Mouse (Mus musculus) cerebellum, postnatal 25 days (tissue): ENCODE measurements around the gene Cysrt1.
A peak's percentile ranks its signal among the peaks of the same experiment; 100 is the strongest.

ENCODE experiments used
- DNase-seq, 2 experiments: peaks; one replicate each; pipeline ENCODE4 v3.0.0; 2021; ENCODE audit warnings: mixed read lengths in 2 of 2

Gene Cysrt1

DNA sequence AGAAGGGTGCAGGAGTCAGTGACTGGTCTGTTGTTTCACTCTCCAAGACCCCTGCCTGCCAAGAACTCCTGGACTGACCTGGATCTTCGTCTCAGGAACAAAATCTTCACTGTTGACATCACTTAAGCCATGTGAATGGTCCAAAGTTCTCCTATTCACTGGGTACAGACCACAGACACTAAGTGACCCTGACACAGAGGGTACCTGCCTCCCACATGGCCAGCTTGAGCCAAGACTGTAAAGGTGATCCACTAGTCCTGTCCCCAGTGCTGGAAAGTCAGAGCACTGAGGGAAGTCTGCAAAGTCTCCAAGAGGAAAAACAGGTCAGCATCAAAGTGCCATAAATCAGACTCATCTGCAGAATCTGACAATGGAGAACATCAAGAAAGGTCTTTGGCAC is 34.7 kb downstream of the Cysrt1 start:
- no peak for DNase-seq

DNA sequence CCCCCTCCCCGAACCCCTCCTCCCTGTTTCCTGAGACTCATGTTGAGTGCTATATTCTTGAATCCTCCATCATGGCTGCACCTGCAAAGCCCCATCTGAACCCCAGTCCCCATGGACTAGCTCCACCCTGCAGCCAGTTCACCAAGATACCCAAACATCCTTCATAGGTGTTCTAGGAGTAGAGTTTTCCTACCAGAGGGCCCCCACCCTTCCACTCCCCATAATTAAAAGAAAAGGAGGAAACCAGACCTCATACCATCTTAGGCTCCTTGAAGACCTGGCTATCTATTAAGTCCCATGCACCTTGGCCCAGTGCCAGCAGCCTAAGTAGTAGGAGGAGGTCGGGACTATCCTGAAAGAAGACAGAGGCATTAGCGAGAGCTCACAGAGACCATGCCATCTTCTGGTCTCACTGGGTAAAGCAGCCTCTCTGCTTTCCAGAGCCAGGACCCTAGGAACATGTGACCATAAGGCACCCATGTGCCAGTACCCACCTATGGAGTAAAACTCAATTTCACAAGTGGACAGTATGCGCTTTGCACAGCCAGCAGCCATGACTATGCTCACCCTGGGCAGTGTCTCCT is 38.5 kb downstream of the Cysrt1 start:
- no peak for DNase-seq

DNA sequence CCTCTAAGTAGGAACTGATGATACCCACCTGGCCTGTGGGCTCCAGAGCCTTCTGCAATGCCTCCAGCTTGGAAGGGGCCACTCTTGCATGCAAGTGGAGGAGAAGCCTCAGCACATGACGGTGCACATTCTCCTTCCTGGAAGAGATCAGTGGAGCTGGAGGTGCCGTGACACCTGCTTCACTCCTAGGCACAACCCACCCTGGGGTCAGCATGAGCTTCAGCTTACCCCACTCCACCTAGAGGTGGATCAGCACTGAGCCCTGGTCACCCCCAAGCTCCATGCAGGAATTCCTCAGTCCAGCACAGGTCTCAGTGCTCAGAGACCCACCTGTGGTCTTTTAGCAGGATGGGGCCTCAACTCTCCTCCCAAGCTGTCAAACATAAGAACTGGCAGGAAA is 41.6 kb downstream of the Cysrt1 start:
- DNase-seq: no peak

DNA sequence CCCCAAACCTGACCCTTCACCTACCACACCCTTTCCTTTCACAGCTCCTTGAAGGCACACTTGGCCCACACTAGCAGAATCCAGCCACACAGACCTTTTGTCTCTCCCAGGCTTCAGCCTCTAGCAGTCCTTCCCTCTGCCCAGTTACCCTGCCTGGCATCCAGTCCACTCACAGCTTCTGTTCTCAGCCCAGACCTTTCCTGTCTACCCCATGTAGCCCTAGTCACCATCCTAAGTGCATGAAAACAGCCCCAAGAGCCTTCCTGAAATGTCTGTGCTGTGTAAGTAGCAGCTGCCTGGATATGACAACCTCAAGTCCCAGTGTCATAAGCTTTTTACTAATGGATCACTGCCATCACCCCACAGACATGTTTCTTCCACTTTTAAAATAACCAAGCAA is 44.3 kb downstream of the Cysrt1 start:
- no peak for DNase-seq

DNA sequence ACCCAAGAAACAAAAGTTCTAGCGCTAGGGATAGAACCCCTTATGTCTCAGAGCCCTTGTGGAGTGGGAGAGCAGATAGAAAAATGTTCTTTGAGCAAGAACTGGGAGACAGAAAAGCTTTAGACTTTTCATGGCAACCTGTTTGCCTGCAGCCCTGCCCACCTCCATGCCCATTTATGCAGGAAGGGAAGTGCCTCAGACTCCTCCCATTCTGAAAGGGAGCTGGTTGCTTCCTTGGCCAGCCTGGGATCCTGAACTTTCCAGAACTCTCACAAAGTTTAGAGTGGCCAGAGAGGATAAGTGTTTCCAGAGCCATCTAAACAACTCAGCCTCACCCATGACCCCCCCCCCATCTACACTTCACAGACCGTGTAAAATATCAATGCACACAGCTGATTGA is 45.1 kb downstream of the Cysrt1 start:
- no peak for DNase-seq

DNA sequence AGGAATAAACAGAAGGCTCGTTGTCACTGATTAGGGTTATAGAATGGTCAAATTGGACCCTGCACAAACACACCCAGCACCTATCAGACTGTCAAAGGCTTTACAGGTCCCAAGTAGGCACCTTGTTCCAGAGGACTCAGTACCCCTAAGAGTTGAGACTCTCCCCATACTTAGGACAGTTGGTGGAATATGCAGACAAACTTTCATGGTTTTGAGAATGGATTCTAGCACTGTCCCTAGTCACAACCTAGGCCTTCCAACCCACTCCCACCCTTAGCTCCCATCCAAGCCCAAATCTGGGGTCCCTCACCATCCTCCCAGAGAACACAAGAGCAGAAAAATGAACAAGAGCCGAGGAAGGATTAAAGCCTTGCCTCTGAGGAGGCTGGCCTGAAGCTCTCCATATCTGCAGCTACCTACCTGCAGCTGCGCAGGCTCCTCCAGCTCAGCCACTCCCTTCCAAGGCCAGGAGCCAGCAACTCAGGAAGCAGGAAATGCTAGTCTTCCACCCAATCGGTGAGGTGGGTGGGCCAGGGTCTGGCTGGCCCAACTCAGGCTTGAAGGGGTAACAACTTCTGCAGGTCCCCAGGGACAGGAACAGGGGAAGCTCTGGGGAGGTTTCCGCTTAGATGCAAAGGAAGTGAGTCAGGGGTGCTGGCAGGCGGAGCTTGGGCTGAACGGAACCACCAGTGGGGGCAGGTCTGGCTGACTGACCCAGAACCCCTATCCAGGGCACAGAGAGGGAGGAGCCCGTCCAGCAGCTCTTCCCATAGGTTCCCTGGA is 45.9 kb downstream of the Cysrt1 start, which contains the start of gene Tor4a:
Gene Tor4a (minus strand): TSS at position 715 of the 783 bp plus-strand sequence.
- no peak for DNase-seq

DNA sequence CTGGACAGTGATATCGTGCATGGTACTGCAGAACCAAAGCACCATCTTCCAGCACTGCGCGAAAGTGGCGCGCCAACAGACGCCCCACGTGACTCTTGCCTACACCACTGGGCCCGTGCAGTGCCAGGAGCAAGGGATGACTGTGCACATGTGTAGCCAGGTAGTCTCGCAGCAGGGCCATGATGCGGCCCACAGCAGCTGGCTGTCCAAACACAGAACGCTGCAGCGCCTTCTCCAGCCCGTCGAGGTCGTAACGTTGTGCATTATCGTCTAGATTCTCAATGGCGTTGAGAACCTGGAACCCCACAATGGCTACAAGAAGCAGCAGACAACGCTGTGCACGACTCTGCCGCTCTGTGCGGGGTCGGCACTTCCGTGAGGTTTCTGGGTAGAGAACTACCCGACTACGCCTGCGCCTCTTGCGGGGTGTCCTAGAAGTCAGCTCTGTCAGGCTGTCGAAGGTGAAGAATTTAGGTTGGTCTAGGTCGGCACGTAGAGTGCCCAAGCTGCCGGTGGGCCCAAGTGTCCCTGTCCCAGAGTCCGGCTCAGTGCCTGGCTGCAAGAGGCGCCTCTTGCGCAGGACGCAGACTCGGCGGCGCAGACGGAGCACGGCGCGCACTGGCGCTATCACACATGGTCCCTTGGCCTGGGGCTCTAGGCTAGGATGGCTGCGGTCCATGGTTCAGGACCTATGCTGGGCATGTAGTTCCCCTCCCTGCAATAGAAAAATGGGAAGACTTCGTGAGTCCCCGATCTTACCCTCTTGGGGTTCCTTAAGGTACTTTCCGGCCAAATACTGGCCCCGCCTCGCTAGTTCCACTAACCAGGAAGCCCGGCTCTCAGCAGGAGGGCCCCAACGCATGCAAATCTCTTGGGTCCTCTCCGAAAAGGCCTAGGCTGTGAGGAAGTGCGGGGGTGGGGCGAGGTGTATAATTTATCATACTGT is 46.8 kb downstream of the Cysrt1 start:
- no peak for DNase-seq

DNA sequence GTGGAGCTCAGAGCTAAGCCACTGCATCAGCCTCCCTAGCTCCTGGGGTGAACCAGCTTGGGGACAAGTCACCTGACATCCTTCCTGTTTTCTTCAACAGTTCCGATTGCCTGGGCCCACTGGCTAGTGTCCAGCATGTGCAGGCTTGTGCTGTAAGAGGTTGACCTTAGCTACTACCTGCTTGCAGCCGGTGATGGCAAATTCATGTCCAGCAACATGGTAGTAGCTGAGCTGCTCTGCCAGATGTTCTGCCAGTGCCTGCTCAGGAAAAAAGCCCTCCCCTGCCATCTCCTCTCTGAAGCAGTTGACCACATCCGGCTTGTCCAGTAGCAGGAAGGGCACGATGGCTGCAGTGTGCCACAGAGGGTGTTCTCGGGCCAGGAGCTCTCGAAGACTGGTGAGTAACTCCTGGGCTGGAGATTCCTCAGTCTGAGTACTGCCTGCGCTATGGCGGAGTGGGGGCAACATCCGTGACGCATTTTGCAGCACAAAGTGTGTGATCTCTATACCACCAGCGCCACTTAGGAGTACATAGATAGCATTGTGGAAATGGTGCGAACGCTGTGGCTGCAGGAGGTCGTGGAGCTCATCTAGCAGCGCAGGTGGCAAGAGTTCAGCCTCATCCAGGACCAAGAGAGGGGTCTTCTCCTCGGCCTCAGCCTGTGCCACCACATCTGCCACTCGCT is 47.6 kb downstream of the Cysrt1 start:
- no peak for DNase-seq

DNA sequence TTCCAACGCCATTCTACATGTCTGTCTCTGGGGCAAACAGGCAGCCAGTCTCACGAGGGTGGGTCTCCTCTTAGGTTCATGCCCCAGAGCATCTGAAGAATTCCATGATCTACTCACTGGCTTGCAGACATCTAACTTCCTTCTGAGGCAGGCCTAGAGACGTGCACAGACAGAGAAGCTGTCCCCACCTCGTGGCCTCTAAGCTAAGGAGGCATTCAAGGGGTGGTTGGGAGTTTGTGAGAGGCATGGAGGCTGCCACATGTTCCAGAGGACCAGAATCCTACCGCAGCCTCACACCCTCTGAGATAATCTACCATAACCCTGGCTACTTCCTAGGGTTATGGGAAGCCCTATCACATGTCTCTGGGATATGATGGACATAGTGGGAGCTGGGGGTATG is 48.2 kb downstream of the Cysrt1 start:
- no peak for DNase-seq

DNA sequence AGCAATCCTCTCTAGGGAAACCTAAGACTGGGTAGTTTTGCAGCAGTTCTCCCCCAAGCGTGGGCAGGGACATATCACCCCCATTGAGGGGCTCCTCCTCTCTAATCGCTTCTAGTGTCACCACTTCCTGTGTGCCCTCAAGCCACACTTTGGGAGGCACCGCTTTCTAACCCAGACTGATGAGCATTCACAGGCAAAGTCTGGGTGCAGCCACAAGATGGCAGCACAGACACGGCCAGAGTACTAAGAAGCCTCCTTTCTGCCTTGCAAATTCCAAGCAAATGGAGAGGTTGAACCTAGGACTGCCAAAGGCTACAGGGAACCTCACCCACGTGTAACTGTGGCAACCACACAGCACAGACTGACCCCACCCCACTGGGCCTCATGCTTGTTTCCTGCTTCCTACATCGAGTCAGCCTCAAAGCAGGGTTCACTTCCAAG is 48.9 kb downstream of the Cysrt1 start:
- DNase-seq: peak; percentile 89 to 92
